ENCODE assay signal across 33 mouse cellular contexts in genomic region chr3:112331171-112331570, GRCm38 (mm10).
"Had no signal": no experiment of that assay in that cellular context is flagged by ENCODE, and none has a peak within 500 bp of the region (broad histone marks: within the 10 kb centered on the region; RNA-seq: fewer than 3 reads in every experiment).

No protein-coding gene starts in this region.

- H3K4me3 ChIP-seq: heart, embryonic 13.5 days; heart, embryonic 15.5 days; hindbrain, embryonic 10.5 days; hindbrain, embryonic 12.5 days; hindbrain, embryonic 13.5 days; hindbrain, embryonic 15.5 days; intestine, embryonic 15.5 days; kidney, embryonic 15.5 days; layer of hippocampus, adult 2 months; left cerebral cortex, adult 2 months had no signal

- H3K4me2 ChIP-seq: heart, embryonic 13.5 days; heart, embryonic 15.5 days; hindbrain, embryonic 12.5 days; hindbrain, embryonic 13.5 days; hindbrain, embryonic 14.5 days; hindbrain, embryonic 15.5 days; intestine, embryonic 15.5 days; kidney, embryonic 15.5 days had no signal

- H3K9me3 ChIP-seq: heart, embryonic 15.5 days; hindbrain, embryonic 10.5 days; hindbrain, embryonic 12.5 days; hindbrain, embryonic 13.5 days; hindbrain, embryonic 15.5 days; intestine, embryonic 15.5 days; kidney, embryonic 15.5 days had no signal

- H3K27ac ChIP-seq: heart, embryonic 13.5 days; heart, embryonic 15.5 days; hindbrain, embryonic 10.5 days; hindbrain, embryonic 12.5 days; hindbrain, embryonic 13.5 days; hindbrain, embryonic 14.5 days; hindbrain, embryonic 15.5 days; hindbrain, postnatal 0 days; intestine, embryonic 15.5 days; kidney, embryonic 15.5 days; kidney, postnatal 0 days; layer of hippocampus, adult 2 months; left cerebral cortex, adult 2 months had no signal

- DNase-seq: heart, postnatal 10 days; heart, postnatal 14 days; heart, postnatal 36 days; heart, postnatal 4 days; kidney, adult 11 months; kidney, adult 18-20 months; kidney, adult 2 months; kidney, adult 8-10 months; kidney, adult 9 months; kidney, postnatal 10 days; kidney, postnatal 14 days; kidney, postnatal 25 days; kidney, postnatal 36 days; kidney, postnatal 4 days; layer of hippocampus, adult 9-11 months; layer of hippocampus, postnatal 36 days had no signal

- H3K4me1 ChIP-seq: heart, embryonic 13.5 days; heart, embryonic 15.5 days; hindbrain, embryonic 10.5 days; hindbrain, embryonic 12.5 days; hindbrain, embryonic 13.5 days; hindbrain, embryonic 15.5 days; intestine, embryonic 15.5 days; kidney, embryonic 15.5 days had no signal

- H3K27me3 ChIP-seq: heart, embryonic 13.5 days; heart, embryonic 15.5 days; hindbrain, embryonic 12.5 days; hindbrain, embryonic 13.5 days; hindbrain, embryonic 15.5 days; intestine, embryonic 15.5 days; kidney, embryonic 15.5 days had no signal

- ATAC-seq: hindbrain, embryonic 16.5 days; hindbrain, postnatal 0 days; inflammation-experienced regulatory T-cells, adult 6 months; intestine, embryonic 15.5 days; intestine, embryonic 16.5 days; intestine, postnatal 0 days had no signal

- H3K36me3 ChIP-seq: heart, embryonic 13.5 days; heart, embryonic 15.5 days; hindbrain, embryonic 10.5 days; hindbrain, embryonic 12.5 days; hindbrain, embryonic 13.5 days; hindbrain, embryonic 15.5 days; intestine, embryonic 15.5 days; kidney, embryonic 15.5 days had no signal

- H3K9ac ChIP-seq: heart, embryonic 13.5 days; heart, embryonic 15.5 days; hindbrain, embryonic 12.5 days; hindbrain, embryonic 13.5 days; hindbrain, embryonic 14.5 days; hindbrain, embryonic 15.5 days; intestine, embryonic 15.5 days; kidney, embryonic 15.5 days had no signal
